Mouse (Mus musculus) right cerebral cortex, postnatal 10 days (tissue): Measurements from ENCODE around the gene Fam149a.

ENCODE experiments used
- DNase-seq, 2 experiments: peaks; one replicate each; pipeline ENCODE4 v3.0.0; 2021; ENCODE audit warnings: low spot score in 2 of 2

Fam149a gene

GRCm38 (mm10) chr8:45381963-45382347, at the start of gene Fam149a:
Gene Fam149a (minus strand): TSS chr8:45382291.
- DNase-seq = peak; percentile 30 to 37

GRCm38 (mm10) chr8:45420151-45420550, 38.1 kb upstream of the Fam149a start:
- no peak for DNase-seq

GRCm38 (mm10) chr8:45414965-45415364, 32.9 kb upstream of the Fam149a start:
- DNase-seq = peak; percentile 26 to 31

GRCm38 (mm10) chr8:45410882-45411281, 28.8 kb upstream of the Fam149a start, which contains the start of gene Tlr3:
Gene Tlr3 (minus strand): TSS chr8:45411080.
- DNase-seq = no peak

GRCm38 (mm10) chr8:45410146-45410880, 28.2 kb upstream of the Fam149a start:
- peak; percentile 52 to 57 for DNase-seq

- DNase-seq = no peak
These were observed 27.6 kb upstream of the Fam149a start for GRCm38 (mm10) chr8:45409702-45410101.

- DNase-seq = no peak
These were observed 1.2 kb upstream of the Fam149a start for GRCm38 (mm10) chr8:45383250-45383649.

- no peak for DNase-seq
These were observed 772 bp downstream of the Fam149a start for GRCm38 (mm10) chr8:45381075-45381962.

- no peak for DNase-seq
These were observed 1.5 kb downstream of the Fam149a start for GRCm38 (mm10) chr8:45380598-45380997.

- DNase-seq = no peak
These were observed 8.0 kb downstream of the Fam149a start for GRCm38 (mm10) chr8:45374071-45374470.

- no peak for DNase-seq
These were observed 14.9 kb downstream of the Fam149a start for GRCm38 (mm10) chr8:45367154-45367553.

GRCm38 (mm10) chr8:45363220-45363619, 18.9 kb downstream of the Fam149a start:
- DNase-seq = no peak

- peak; percentile 43 to 57 for DNase-seq
These were observed 19.8 kb downstream of the Fam149a start for GRCm38 (mm10) chr8:45362323-45362722.

GRCm38 (mm10) chr8:45359091-45359605, 22.9 kb downstream of the Fam149a start:
- DNase-seq = no peak

GRCm38 (mm10) chr8:45358132-45358918, 23.8 kb downstream of the Fam149a start:
- peak; percentile 56 to 63 for DNase-seq

- no peak for DNase-seq
These were observed 26.3 kb downstream of the Fam149a start for GRCm38 (mm10) chr8:45355809-45356208.

- DNase-seq = peak; percentile 35 to 55
These were observed 37.1 kb downstream of the Fam149a start for GRCm38 (mm10) chr8:45345031-45345430.

- no peak for DNase-seq
These were observed 37.8 kb downstream of the Fam149a start for GRCm38 (mm10) chr8:45344298-45344697.

GRCm38 (mm10) chr8:45341630-45342628, 40.2 kb downstream of the Fam149a start:
- DNase-seq = no peak

- DNase-seq = no peak
These were observed 48.6 kb downstream of the Fam149a start for GRCm38 (mm10) chr8:45333493-45333892.
